Comparison of ENCODE assay signal across 16 mouse cellular contexts in genomic region chr6:133972054-133972705, GRCm38 (mm10).
DNase-seq lines count a peak whose midpoint lies in the region; ATAC-seq lines count a peak whose summit lies in the region.
"Had no signal": no experiment of that assay in that cellular context is flagged by ENCODE, and none has a peak within 500 bp of the region (broad histone marks: within the 10 kb centered on the region; RNA-seq: fewer than 3 reads in every experiment).

No protein-coding gene starts in this region.

- H3K27me3 ChIP-seq in heart, embryonic 12.5 days (replicated peaks): no peaks in the 10 kb centered on the region
- H3K27me3 ChIP-seq in limb, embryonic 11.5 days (ENCODE audit: control insufficient read depth, insufficient read depth, low read length): no peaks in the 10 kb centered on the region
- no peaks in the 10 kb centered on the region for H3K27me3 ChIP-seq in limb, embryonic 10.5 days (ENCODE audit: low read depth, poor library complexity, severe bottlenecking)
- H3K27me3 ChIP-seq in midbrain, embryonic 12.5 days: no peaks in the 10 kb centered on the region
- H3K27me3 ChIP-seq in midbrain, embryonic 15.5 days (replicated peaks): no peaks in the 10 kb centered on the region
- H3K27me3 ChIP-seq in kidney, embryonic 14.5 days (ENCODE audit: control insufficient read depth, insufficient read depth, low read length): no peaks in the 10 kb centered on the region
- H3K27me3 ChIP-seq: forebrain, embryonic 12.5 days had no signal

- H3K4me1 ChIP-seq in heart, embryonic 12.5 days (replicated peaks): no peaks in the 10 kb centered on the region
- no peaks in the 10 kb centered on the region for H3K4me1 ChIP-seq in limb, embryonic 11.5 days (ENCODE audit: control insufficient read depth, insufficient read depth, low read length)
- H3K4me1 ChIP-seq in limb, embryonic 10.5 days: no peaks in the 10 kb centered on the region
- H3K4me1 ChIP-seq in midbrain, embryonic 12.5 days: no peaks in the 10 kb centered on the region
- H3K4me1 ChIP-seq in midbrain, embryonic 15.5 days: no peaks in the 10 kb centered on the region
- H3K4me1 ChIP-seq in kidney, embryonic 14.5 days (ENCODE audit: control insufficient read depth, insufficient read depth, low read length): no peaks in the 10 kb centered on the region; the same call in 1 of the 2 replicates
- H3K4me1 ChIP-seq: forebrain, embryonic 12.5 days had no signal

- H3K36me3 ChIP-seq in heart, embryonic 12.5 days: no peaks in the 10 kb centered on the region
- H3K36me3 ChIP-seq in limb, embryonic 11.5 days (ENCODE audit: control insufficient read depth, insufficient read depth, low read length): no peaks in the 10 kb centered on the region
- no peaks in the 10 kb centered on the region for H3K36me3 ChIP-seq in limb, embryonic 10.5 days
- H3K36me3 ChIP-seq in midbrain, embryonic 12.5 days: no peaks in the 10 kb centered on the region
- H3K36me3 ChIP-seq in midbrain, embryonic 15.5 days (replicated peaks): no peaks in the 10 kb centered on the region
- no peaks in the 10 kb centered on the region for H3K36me3 ChIP-seq in kidney, embryonic 14.5 days (ENCODE audit: control insufficient read depth, insufficient read depth, low read length)
- H3K36me3 ChIP-seq: forebrain, embryonic 12.5 days had no signal

- no peak overlapping the region for H3K27ac ChIP-seq in heart, embryonic 12.5 days (ENCODE audit: poor library complexity, severe bottlenecking)
- no peak overlapping the region for H3K27ac ChIP-seq in limb, embryonic 11.5 days (replicated peaks; ENCODE audit: low read depth, low read length)
- no peak overlapping the region for H3K27ac ChIP-seq in limb, embryonic 10.5 days
- no peak overlapping the region for H3K27ac ChIP-seq in midbrain, embryonic 12.5 days (replicated peaks)
- H3K27ac ChIP-seq in midbrain, embryonic 15.5 days: no peak overlapping the region
- no peak overlapping the region for H3K27ac ChIP-seq in kidney, embryonic 14.5 days (ENCODE audit: low read depth, low read length)
- H3K27ac ChIP-seq: forebrain, embryonic 12.5 days; hindbrain, postnatal 0 days had no signal

- no peak overlapping the region for H3K4me3 ChIP-seq in heart, embryonic 12.5 days
- no peak overlapping the region for H3K4me3 ChIP-seq in limb, embryonic 11.5 days (ENCODE audit: low read depth, low read length)
- H3K4me3 ChIP-seq in limb, embryonic 10.5 days: no peak overlapping the region
- H3K4me3 ChIP-seq in midbrain, embryonic 12.5 days: no peak overlapping the region
- no peak overlapping the region for H3K4me3 ChIP-seq in midbrain, embryonic 15.5 days
- H3K4me3 ChIP-seq in kidney, embryonic 14.5 days (ENCODE audit: low read length): no peak overlapping the region
- H3K4me3 ChIP-seq: forebrain, embryonic 12.5 days had no signal

- no peak overlapping the region for H3K4me2 ChIP-seq in heart, embryonic 12.5 days
- no peak overlapping the region for H3K4me2 ChIP-seq in limb, embryonic 11.5 days (ENCODE audit: low read depth, severe bottlenecking)
- no peak overlapping the region for H3K4me2 ChIP-seq in midbrain, embryonic 12.5 days (replicated peaks)
- no peak overlapping the region for H3K4me2 ChIP-seq in midbrain, embryonic 15.5 days
- no peak overlapping the region for H3K4me2 ChIP-seq in kidney, embryonic 14.5 days (replicated peaks; ENCODE audit: low read depth, low read length)
- H3K4me2 ChIP-seq: forebrain, embryonic 12.5 days had no signal

- DNase-seq in heart, adult 11 months: peak; percentile 83
- peak; percentile 14 for DNase-seq in limb, embryonic 11.5 days (ENCODE audit: low spot score)
- no peak for DNase-seq in limb, embryonic 10.5 days (ENCODE audit: low spot score)
- DNase-seq: adrenal gland, postnatal 10 days; cerebellum, adult 11 months; cerebellum, adult 8-10 months; cerebellum, postnatal 14 days; gastrocnemius, postnatal 10 days; heart, postnatal 36 days had no signal

- WGBS in heart, embryonic 12.5 days: 73% methylated on average over 6 of the region's 6 CpGs
- WGBS in limb, embryonic 11.5 days: 61% methylated on average over 6 of the region's 6 CpGs
- WGBS in limb, embryonic 10.5 days: 73% methylated on average over 6 of the region's 6 CpGs
- WGBS in midbrain, embryonic 12.5 days: 72% methylated on average over 6 of the region's 6 CpGs
- WGBS in midbrain, embryonic 15.5 days: 74% methylated on average over 6 of the region's 6 CpGs
- 72% methylated on average over 6 of the region's 6 CpGs for WGBS in kidney, embryonic 14.5 days

- H3K9me3 ChIP-seq in heart, embryonic 12.5 days (replicated peaks): no peaks in the 10 kb centered on the region
- H3K9me3 ChIP-seq in limb, embryonic 11.5 days (ENCODE audit: control insufficient read depth, low read length): no peaks in the 10 kb centered on the region
- H3K9me3 ChIP-seq in limb, embryonic 10.5 days (replicated peaks): no peaks in the 10 kb centered on the region
- no peaks in the 10 kb centered on the region for H3K9me3 ChIP-seq in midbrain, embryonic 12.5 days
- H3K9me3 ChIP-seq in midbrain, embryonic 15.5 days: no peaks in the 10 kb centered on the region
- no peaks in the 10 kb centered on the region for H3K9me3 ChIP-seq in kidney, embryonic 14.5 days (ENCODE audit: control insufficient read depth, low read length)
- H3K9me3 ChIP-seq: forebrain, embryonic 12.5 days had no signal

- ATAC-seq in heart, embryonic 12.5 days (ENCODE audit: insufficient number of reproducible peaks, low FRiP score): no peak
- ATAC-seq in limb, embryonic 11.5 days (ENCODE audit: insufficient number of reproducible peaks, low FRiP score, low TSS enrichment, low read depth): no peak
- ATAC-seq in midbrain, embryonic 12.5 days (ENCODE audit: low FRiP score, low read depth): 0 out of 2 replicates have a peak, but pooled peaks have one; percentile 19
- no peak for ATAC-seq in midbrain, embryonic 15.5 days (replicated peaks)
- no peak for ATAC-seq in kidney, embryonic 14.5 days (ENCODE audit: low FRiP score, low TSS enrichment)
- ATAC-seq: forebrain, embryonic 16.5 days; hindbrain, postnatal 0 days had no signal

- H3K9ac ChIP-seq in heart, embryonic 12.5 days: no peak overlapping the region
- H3K9ac ChIP-seq in limb, embryonic 11.5 days (ENCODE audit: low read length): no peak overlapping the region
- no peak overlapping the region for H3K9ac ChIP-seq in midbrain, embryonic 12.5 days (replicated peaks)
- H3K9ac ChIP-seq in midbrain, embryonic 15.5 days: no peak overlapping the region
- no peak overlapping the region; the same call in 1 of the 2 replicates for H3K9ac ChIP-seq in kidney, embryonic 14.5 days (ENCODE audit: low read depth, low read length)
- H3K9ac ChIP-seq: forebrain, embryonic 12.5 days had no signal
